Mouse (Mus musculus): ENCODE measurements around the gene Tssc4. TPM values are rescaled to one million over a fixed set of nuclear protein-coding genes. Genes with fewer than 3 reads are reported as not detected.
A peak's percentile ranks its signal among the peaks of the same experiment; 100 is the strongest.

Gene Tssc4
- total and polyA plus RNA-seq, 3 experiments = 75.6 to 76.9 TPM; not detected in 1

- H3K4me1 ChIP-seq (ENCODE audit: control insufficient read depth in 1 of 2, insufficient read depth in 2 of 2, low read length in 2 of 2) = peaks cover 0 to 17% of the 10 kb centered on the region in 2 experiments; a peak in 2 of 4 replicates
- no peak overlapping the region for H3K9ac ChIP-seq (ENCODE audit: control insufficient read depth, low read depth, low read length, poor library complexity, severe bottlenecking)
- peaks cover 15% of the 10 kb centered on the region for H3K79me2 ChIP-seq (ENCODE audit: control insufficient read depth, insufficient read depth, low read length, poor library complexity)
- peaks cover 0 to 6% of the 10 kb centered on the region in 2 experiments; a peak in 2 of 4 replicates for H3K36me3 ChIP-seq (ENCODE audit: control insufficient read depth in 1 of 2, insufficient read depth in 2 of 2, low read length in 2 of 2)
- no peak overlapping the region for H3K4me3 ChIP-seq (ENCODE audit: control insufficient read depth in 1 of 2, insufficient read depth in 1 of 2, low read depth in 2 of 2, low read length in 2 of 2)
- no peaks in the 10 kb centered on the region for H3K9me3 ChIP-seq (replicated peaks; ENCODE audit: insufficient read depth, low read length)
- H3K27me3 ChIP-seq (ENCODE audit: control insufficient read depth in 1 of 2, insufficient read depth in 2 of 2, low read length in 2 of 2) = no peaks in the 10 kb centered on the region
- H3K27ac ChIP-seq (ENCODE audit: control insufficient read depth, low read depth, low read length) = no peak overlapping the region
- DNase-seq (ENCODE audit: low read depth, low spot score) = no peak
- no peak for TF ChIP-seq MYB (IDR thresholded peaks at IDR 0.05; ENCODE audit: low read depth, low read length)
- TF ChIP-seq SIN3A (IDR thresholded peaks at IDR 0.05; ENCODE audit: low read length) = no peak
- TF ChIP-seq RCOR1 (IDR thresholded peaks at IDR 0.05; ENCODE audit: low read depth, low read length) = no peak
- TF ChIP-seq SMC3 (IDR thresholded peaks at IDR 0.05; ENCODE audit: low read depth, low read length) = no peak
- TF ChIP-seq CHD2 (IDR thresholded peaks at IDR 0.05; ENCODE audit: low read length) = no peak
- TF ChIP-seq MYC (IDR thresholded peaks at IDR 0.05; ENCODE audit: low read depth, low read length) = no peak
- TF ChIP-seq MXI1 (IDR thresholded peaks at IDR 0.05; ENCODE audit: low read depth, low read length) = no peak
- no peak for TF ChIP-seq KAT2A (conservative IDR thresholded peaks at IDR 0.05; ENCODE audit: low read depth, low read length)
- no peak for TF ChIP-seq ZC3H11A (IDR thresholded peaks at IDR 0.05; ENCODE audit: low read depth, low read length)
- no peak for TF ChIP-seq HCFC1 (IDR thresholded peaks at IDR 0.05; ENCODE audit: low read depth, low read length)
- no peak for TF ChIP-seq MEF2A (IDR thresholded peaks at IDR 0.05; ENCODE audit: extremely low read depth, insufficient replicate concordance, low read depth, low read length, poor library complexity, severe bottlenecking)
- TF ChIP-seq GABPA (IDR thresholded peaks at IDR 0.05; ENCODE audit: low read depth, low read length) = no peak
- no peak for TF ChIP-seq TCF12 (IDR thresholded peaks at IDR 0.05; ENCODE audit: low read depth, low read length)
- no peak for TF ChIP-seq JUND (IDR thresholded peaks at IDR 0.05; ENCODE audit: low read depth, low read length)
Measured at GRCm38 (mm10) chr7:143072605-143073004, 3.6 kb downstream of the Tssc4 start.

- peak; percentile 76 for DNase-seq (ENCODE audit: low read depth, low spot score)
Measured at GRCm38 (mm10) chr7:143073086-143073485, 4.0 kb downstream of the Tssc4 start.

More at GRCm38 (mm10) chr7:143073086-143073485, 4.0 kb downstream of the Tssc4 start:
- Histone ChIP-seq H3K27me3 (ENCODE audit: control insufficient read depth in 1 of 2, insufficient read depth in 2 of 2, low read length in 2 of 2) (no peaks in the 10 kb centered on the region), H3K4me3 (ENCODE audit: control insufficient read depth in 1 of 2, insufficient read depth in 1 of 2, low read depth in 2 of 2, low read length in 2 of 2) (no peak overlapping the region), H3K9me3 (replicated peaks; ENCODE audit: insufficient read depth, low read length) (no peaks in the 10 kb centered on the region), H3K9ac (ENCODE audit: control insufficient read depth, low read depth, low read length, poor library complexity, severe bottlenecking) (no peak overlapping the region), H3K27ac (ENCODE audit: control insufficient read depth, low read depth, low read length) (no peak overlapping the region), H3K4me1 (ENCODE audit: control insufficient read depth in 1 of 2, insufficient read depth in 2 of 2, low read length in 2 of 2) (peaks cover 0 to 14% of the 10 kb centered on the region in 2 experiments; a peak in 2 of 4 replicates), H3K79me2 (ENCODE audit: control insufficient read depth, insufficient read depth, low read length, poor library complexity) (peaks cover 15% of the 10 kb centered on the region), H3K36me3 (ENCODE audit: control insufficient read depth in 1 of 2, insufficient read depth in 2 of 2, low read length in 2 of 2) (peaks cover 0 to 6% of the 10 kb centered on the region in 2 experiments; a peak in 2 of 4 replicates)
- TF ChIP-seq BHLHE40 (IDR thresholded peaks at IDR 0.05; ENCODE audit: borderline replicate concordance, low read depth, low read length) = no peak
- TF ChIP-seq MEF2A (IDR thresholded peaks at IDR 0.05; ENCODE audit: extremely low read depth, insufficient replicate concordance, low read depth, low read length, poor library complexity, severe bottlenecking) = no peak
- peak; percentile 48 for TF ChIP-seq RAD21 (IDR thresholded peaks at IDR 0.05; ENCODE audit: low read depth, low read length)
- no peak for TF ChIP-seq MYC (IDR thresholded peaks at IDR 0.05; ENCODE audit: low read depth, low read length)
- no peak for TF ChIP-seq POLR2AphosphoS5 (IDR thresholded peaks at IDR 0.05; ENCODE audit: borderline replicate concordance, low read depth, low read length)
- no peak for TF ChIP-seq CHD2 (IDR thresholded peaks at IDR 0.05; ENCODE audit: low read length)
- no peak for TF ChIP-seq EP300 (IDR thresholded peaks at IDR 0.05; ENCODE audit: low read depth in 1 of 2, low read length in 2 of 2)
- TF ChIP-seq GABPA (IDR thresholded peaks at IDR 0.05; ENCODE audit: low read depth, low read length) = no peak
- TF ChIP-seq MAX (IDR thresholded peaks at IDR 0.05; ENCODE audit: low read length) = no peak
- no peak for TF ChIP-seq USF1 (IDR thresholded peaks at IDR 0.05; ENCODE audit: low read depth, low read length)
- TF ChIP-seq POLR2AphosphoS2 (IDR thresholded peaks at IDR 0.05; ENCODE audit: low read length) = no peak
- TF ChIP-seq JUND (IDR thresholded peaks at IDR 0.05; ENCODE audit: low read depth, low read length) = no peak
- TF ChIP-seq MAFK (IDR thresholded peaks at IDR 0.05; ENCODE audit: borderline replicate concordance, low read depth, low read length) = no peak
- TF ChIP-seq TAL1 (IDR thresholded peaks at IDR 0.05; ENCODE audit: low read length) = no peak
- peak; percentile 71 for TF ChIP-seq SMC3 (IDR thresholded peaks at IDR 0.05; ENCODE audit: low read depth, low read length)
- no peak for TF ChIP-seq ETS1 (IDR thresholded peaks at IDR 0.05; ENCODE audit: low read depth, low read length)
- TF ChIP-seq MYB (IDR thresholded peaks at IDR 0.05; ENCODE audit: low read depth, low read length) = no peak
- peak; percentile 60 to 89 (median 76) for TF ChIP-seq CTCF (IDR thresholded peaks at IDR 0.05 in 2 of 3, conservative IDR thresholded peaks at IDR 0.05 in 1 of 3; ENCODE audit: control insufficient read depth in 1 of 3, insufficient read depth in 1 of 3, low read depth in 2 of 3, low read length in 3 of 3, poor library complexity in 1 of 3, severe bottlenecking in 1 of 3)

Data from MEL (cell line).